Mouse (Mus musculus) embryonic facial prominence, embryonic 10.5 days (tissue): ENCODE measurements at regions not wholly inside any gene's neighbourhood (a gene's known extent, or its start where the extent isn't known, plus 50 kb on each side); places are given as distances from the start of the nearest gene placed in this dataset.
"Not testable (repeated sequence)": the region's sequence is repeated elsewhere in the genome, so short reads cannot be mapped to it uniquely, and the experiment has no call there.

ENCODE experiments used
- DNase-seq: peaks from one replicate; pipeline ENCODE4 v3.0.0-alpha.2; 2017; ENCODE audit warnings: low spot score
- H3K27ac ChIP-seq: fragments of 300-500 bp; sonication (generic); replicated peaks from 2 replicates; pipeline ENCODE4 v1.5.1; 2016; ENCODE audit warnings: mild to moderate bottlenecking
- H3K27me3 ChIP-seq: fragments of 300-500 bp; sonication (generic); replicated peaks from 2 replicates; pipeline ENCODE4 v1.6.1; 2016; ENCODE audit warnings: low read depth, mild to moderate bottlenecking; ENCODE audit not compliant: poor library complexity, severe bottlenecking
- H3K36me3 ChIP-seq: fragments of 300-500 bp; sonication (generic); replicated peaks from 2 replicates; pipeline ENCODE4 v1.6.1; 2016; ENCODE audit warnings: mild to moderate bottlenecking, moderate library complexity
- H3K4me1 ChIP-seq: fragments of 300-500 bp; sonication (generic); 2 replicates; pipeline ENCODE4 v1.6.1; 2016
- H3K4me3 ChIP-seq: fragments of 300-500 bp; sonication (generic); 2 replicates; pipeline ENCODE4 v1.5.1; 2016; ENCODE audit warnings: mild to moderate bottlenecking, moderate library complexity
- H3K9me3 ChIP-seq: fragments of 300-500 bp; sonication (generic); 2 replicates; pipeline ENCODE4 v1.6.1; 2016; ENCODE audit warnings: mild to moderate bottlenecking
- WGBS: fragments of 180-500 bp; shearing (Covaris S2); methylation state at CpG from one replicate; pipeline ENCODE4 v1.1.7; 2016; 5-methylcytosine and 5-hydroxymethylcytosine counted together

GRCm38 (mm10) chr13:98438206-98438605, 53.6 kb downstream of the Gm10320 start:
- no peak overlapping the region for H3K27ac ChIP-seq
- 90% methylated on average over 8 of the region's 8 CpGs for WGBS
- peaks cover 9% of the 10 kb centered on the region for H3K27me3 ChIP-seq
- no peak for DNase-seq
- H3K9me3 ChIP-seq: no peaks in the 10 kb centered on the region; the same call in 1 of the 2 replicates
- H3K36me3 ChIP-seq: no peaks in the 10 kb centered on the region
- peaks cover 19% of the 10 kb centered on the region for H3K4me1 ChIP-seq
- H3K4me3 ChIP-seq: no peak overlapping the region

GRCm38 (mm10) chr13:98436961-98437360, 54.8 kb downstream of the Gm10320 start:
- Histone ChIP-seq H3K27me3 (peaks cover 14% of the 10 kb centered on the region), H3K4me3 (no peak overlapping the region), H3K9me3 (no peaks in the 10 kb centered on the region; the same call in 1 of the 2 replicates), H3K4me1 (peaks cover 23% of the 10 kb centered on the region), H3K27ac (no peak overlapping the region), H3K36me3 (no peaks in the 10 kb centered on the region)
- DNase-seq: peak; percentile 37
- WGBS: 69% methylated on average over 8 of the region's 8 CpGs

DNA sequence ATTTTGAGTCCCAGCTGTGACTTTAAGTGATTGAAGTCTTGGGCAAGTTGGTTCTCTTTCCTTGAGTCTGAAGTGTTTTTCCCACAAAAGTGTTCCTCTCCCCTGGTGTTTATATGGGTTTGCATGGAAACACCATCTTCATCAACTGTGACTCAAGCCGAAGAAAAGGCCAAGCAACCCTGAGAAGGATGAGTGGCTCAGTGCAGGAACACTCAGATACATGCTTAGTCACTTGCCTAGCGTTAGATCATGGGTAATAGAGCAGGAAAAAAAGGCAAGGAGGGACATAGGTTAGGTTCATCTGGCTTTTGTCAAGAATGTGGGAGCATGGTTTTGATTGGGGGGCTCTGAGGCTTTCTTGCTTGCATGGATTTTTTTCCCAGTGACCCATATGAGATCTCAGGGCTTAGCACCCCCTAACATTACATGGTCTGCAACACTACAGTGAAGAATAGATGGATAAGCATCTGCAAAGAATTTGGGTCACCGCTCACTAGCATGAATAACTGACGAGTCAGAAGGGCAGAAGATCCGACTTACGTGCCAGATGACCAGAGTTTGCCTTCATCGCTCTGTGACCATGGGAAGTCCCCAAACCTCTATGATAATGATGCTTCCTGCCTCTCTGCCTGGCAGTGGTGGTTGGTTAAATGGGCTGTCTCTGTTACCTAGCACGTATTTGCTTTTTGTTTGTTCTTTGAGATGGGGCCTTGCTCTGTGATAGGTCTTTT, 56.4 kb downstream of the Gm10320 start:
- Histone ChIP-seq H3K9me3 (no peaks in the 10 kb centered on the region), H3K27ac (no peak overlapping the region), H3K4me3 (no peak overlapping the region), H3K36me3 (no peaks in the 10 kb centered on the region), H3K27me3 (peaks cover 30% of the 10 kb centered on the region), H3K4me1 (peaks cover 36% of the 10 kb centered on the region)
- WGBS: 93% methylated on average over 8 of the region's 8 CpGs
- no peak for DNase-seq

DNA sequence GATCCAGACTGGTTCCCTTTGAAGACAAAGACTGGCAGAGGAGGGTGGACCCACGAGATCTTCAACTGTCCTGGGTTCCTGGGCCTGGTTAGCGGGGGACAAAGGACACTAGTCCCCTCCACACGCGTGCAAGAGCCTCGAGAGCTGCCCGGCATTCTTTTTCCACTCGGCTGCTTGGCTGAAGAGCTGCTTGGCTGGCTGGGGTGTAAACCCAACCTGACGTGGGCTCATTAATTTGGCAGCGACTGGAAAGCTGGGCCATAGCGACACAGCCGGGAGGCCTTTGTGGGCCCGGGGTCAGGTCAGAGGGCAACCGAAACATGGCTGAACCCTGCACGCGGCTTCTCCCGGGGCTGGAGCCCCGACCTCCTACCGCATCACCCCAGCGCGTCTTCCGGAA, 62.0 kb downstream of the Gm10320 start:
- peak; percentile 49 for DNase-seq
- Histone ChIP-seq H3K36me3 (no peaks in the 10 kb centered on the region), H3K27me3 (peaks cover 50% of the 10 kb centered on the region), H3K4me3 (peak overlapping the region; percentile 34), H3K27ac (peak overlapping the region; percentile 70), H3K9me3 (no peaks in the 10 kb centered on the region), H3K4me1 (peaks cover 41% of the 10 kb centered on the region)
- 29% methylated on average over 21 of the region's 21 CpGs for WGBS

GRCm38 (mm10) chr13:98427660-98428059, 64.1 kb downstream of the Gm10320 start:
- DNase-seq: peak; percentile 62
- Histone ChIP-seq H3K4me1 (peaks cover 41% of the 10 kb centered on the region), H3K4me3 (peak overlapping the region; percentile 32; the same call in 1 of the 2 replicates), H3K27me3 (peaks cover 55% of the 10 kb centered on the region)
- not testable (repeated sequence) for H3K9me3 ChIP-seq, H3K27ac ChIP-seq, H3K36me3 ChIP-seq
- 13% methylated on average over 16 of the region's 16 CpGs for WGBS

DNA sequence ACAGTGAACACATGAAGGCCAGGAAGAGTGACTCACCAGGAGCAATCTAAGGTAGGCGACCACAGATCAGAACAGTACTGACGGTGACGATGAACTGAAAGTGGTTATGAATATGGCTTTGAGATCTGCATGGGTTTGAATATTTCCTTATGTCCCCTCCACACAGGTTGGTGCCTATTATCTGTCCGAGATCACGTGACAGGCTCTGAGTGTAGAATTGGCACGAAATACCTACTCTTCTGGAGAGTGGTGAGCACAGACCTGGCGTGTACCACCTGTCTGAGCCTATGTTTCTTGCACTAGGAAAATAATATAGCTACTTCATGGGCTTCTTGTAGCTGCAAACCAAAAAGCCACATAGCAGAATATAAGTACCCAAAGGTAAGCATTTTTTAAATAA, 66.8 kb downstream of the Gm10320 start:
- Histone ChIP-seq H3K27me3 (peaks cover 31% of the 10 kb centered on the region), H3K4me3 (no peak overlapping the region), H3K4me1 (peaks cover 22% of the 10 kb centered on the region), H3K9me3 (no peaks in the 10 kb centered on the region), H3K27ac (no peak overlapping the region), H3K36me3 (no peaks in the 10 kb centered on the region)
- no peak for DNase-seq
- 90% methylated on average over 7 of the region's 7 CpGs for WGBS

GRCm38 (mm10) chr13:98424000-98424399, 67.8 kb downstream of the Gm10320 start:
- H3K9me3 ChIP-seq: no peaks in the 10 kb centered on the region
- WGBS: 90% methylated on average over 12 of the region's 12 CpGs
- H3K27ac ChIP-seq: no peak overlapping the region
- no peak overlapping the region for H3K4me3 ChIP-seq
- peaks cover 14% of the 10 kb centered on the region for H3K4me1 ChIP-seq
- no peaks in the 10 kb centered on the region for H3K36me3 ChIP-seq
- no peak for DNase-seq
- H3K27me3 ChIP-seq: peaks cover 21% of the 10 kb centered on the region

GRCm38 (mm10) chr13:98420419-98421043, 66.5 kb downstream of the Foxd1 start:
- H3K36me3 ChIP-seq: no peaks in the 10 kb centered on the region
- no peak for DNase-seq
- 75% methylated on average over 15 of the region's 15 CpGs for WGBS

GRCm38 (mm10) chr13:98417736-98418135, 63.7 kb downstream of the Foxd1 start:
- H3K27me3 ChIP-seq: no peaks in the 10 kb centered on the region
- WGBS: 89% methylated on average over 4 of the region's 4 CpGs
- no peaks in the 10 kb centered on the region for H3K9me3 ChIP-seq
- no peak for DNase-seq
- H3K4me3 ChIP-seq: no peak overlapping the region
- H3K4me1 ChIP-seq: peaks cover 5% of the 10 kb centered on the region
- H3K27ac ChIP-seq: no peak overlapping the region
- no peaks in the 10 kb centered on the region for H3K36me3 ChIP-seq

More at GRCm38 (mm10) chr13:98420419-98421043, 66.5 kb downstream of the Foxd1 start:
- Histone ChIP-seq H3K4me1 (peaks cover 5% of the 10 kb centered on the region), H3K27me3 (peaks cover 9% of the 10 kb centered on the region), H3K27ac (no peak overlapping the region), H3K9me3 (no peaks in the 10 kb centered on the region), H3K4me3 (no peak overlapping the region)

- 92% methylated on average over 6 of the region's 6 CpGs for WGBS
- Histone ChIP-seq H3K9me3 (no peaks in the 10 kb centered on the region), H3K36me3 (no peaks in the 10 kb centered on the region), H3K27ac (no peak overlapping the region), H3K4me1 (peaks cover 5% of the 10 kb centered on the region), H3K4me3 (no peak overlapping the region), H3K27me3 (no peaks in the 10 kb centered on the region)
- no peak for DNase-seq
Observed at GRCm38 (mm10) chr13:98416457-98416856, 62.4 kb downstream of the Foxd1 start.

- H3K4me1 ChIP-seq: peaks cover 6% of the 10 kb centered on the region
- no peak overlapping the region for H3K4me3 ChIP-seq
- H3K9me3 ChIP-seq: no peaks in the 10 kb centered on the region
- H3K27ac ChIP-seq: no peak overlapping the region
- no peaks in the 10 kb centered on the region for H3K27me3 ChIP-seq
- 83% methylated on average over 3 of the region's 3 CpGs for WGBS
- H3K36me3 ChIP-seq: no peaks in the 10 kb centered on the region
- DNase-seq: no peak
Observed at GRCm38 (mm10) chr13:98414851-98415250, 60.8 kb downstream of the Foxd1 start.

DNA sequence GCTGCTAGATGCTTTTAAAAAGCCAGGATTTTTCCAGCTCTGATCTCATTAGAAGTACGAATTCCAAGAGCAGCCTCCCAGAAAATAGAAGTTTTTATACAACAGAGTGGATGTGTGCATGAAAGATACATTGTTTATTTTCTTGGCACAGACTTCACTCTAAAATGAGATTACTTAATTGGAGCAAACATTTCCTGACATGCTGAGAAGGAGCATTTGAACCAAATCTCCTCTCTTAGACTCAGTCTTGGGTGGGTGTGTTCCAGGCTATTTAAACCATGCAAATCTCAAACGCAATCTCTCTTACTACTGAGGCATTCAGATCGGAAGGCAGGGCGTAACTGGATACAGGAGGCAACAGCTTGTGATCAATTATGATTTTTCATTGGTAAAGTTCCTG, 59.2 kb downstream of the Foxd1 start:
- Histone ChIP-seq H3K27ac (no peak overlapping the region), H3K4me3 (no peak overlapping the region), H3K9me3 (no peaks in the 10 kb centered on the region), H3K36me3 (no peaks in the 10 kb centered on the region), H3K27me3 (no peaks in the 10 kb centered on the region), H3K4me1 (peaks cover 6% of the 10 kb centered on the region)
- 65% methylated on average over 4 of the region's 4 CpGs for WGBS
- DNase-seq: no peak
